Mouse (Mus musculus): ENCODE measurements around the gene Agpat1. TPM values are rescaled to one million over a fixed set of nuclear protein-coding genes. Genes with fewer than 3 reads are reported as not detected.
A peak's percentile ranks its signal among the peaks of the same experiment; 100 is the strongest.

Agpat1 gene
- polyA plus RNA-seq, 1 experiment from 2014 or later = 56.0 TPM

- Histone ChIP-seq H3K27me3 (ENCODE audit: control insufficient read depth, insufficient read depth, low read depth, low read length) (peaks cover 20% of the 10 kb centered on the region), H3K27ac (ENCODE audit: low read length) (no peak overlapping the region)
- 42% methylated on average over 12 of the region's 12 CpGs for WGBS
Observed at GRCm38 (mm10) chr17:34659181-34659896, 55.3 kb downstream of the Agpat1 start.

GRCm38 (mm10) chr17:34659897-34660214 is 55.8 kb downstream of the Agpat1 start:
- H3K27me3 ChIP-seq (ENCODE audit: control insufficient read depth, insufficient read depth, low read depth, low read length) = peaks cover 20% of the 10 kb centered on the region
- ATAC-seq (ENCODE audit: low read depth) = no peak
- no peaks in the 10 kb centered on the region for H3K9me3 ChIP-seq (ENCODE audit: control insufficient read depth, low read length)
- no peak overlapping the region for H3K4me2 ChIP-seq (ENCODE audit: low read depth, low read length)
- peaks cover 27% of the 10 kb centered on the region for H3K4me1 ChIP-seq (replicated peaks; ENCODE audit: control insufficient read depth, insufficient read depth, low read length)
- H3K4me3 ChIP-seq (ENCODE audit: low read length) = no peak overlapping the region
- H3K27ac ChIP-seq (ENCODE audit: low read length) = no peak overlapping the region
- no peaks in the 10 kb centered on the region for H3K36me3 ChIP-seq (ENCODE audit: control insufficient read depth, insufficient read depth, low read length)
- H3K9ac ChIP-seq (ENCODE audit: low read length) = no peak overlapping the region
- 53% methylated on average over 3 of the region's 3 CpGs for WGBS

More at GRCm38 (mm10) chr17:34659181-34659896, 55.3 kb downstream of the Agpat1 start:
- Histone ChIP-seq H3K9ac (ENCODE audit: low read length) (no peak overlapping the region), H3K4me1 (replicated peaks; ENCODE audit: control insufficient read depth, insufficient read depth, low read length) (peaks cover 30% of the 10 kb centered on the region), H3K4me2 (ENCODE audit: low read depth, low read length) (no peak overlapping the region), H3K36me3 (ENCODE audit: control insufficient read depth, insufficient read depth, low read length) (no peaks in the 10 kb centered on the region), H3K4me3 (ENCODE audit: low read length) (no peak overlapping the region), H3K9me3 (ENCODE audit: control insufficient read depth, low read length) (no peaks in the 10 kb centered on the region)
- no peak for ATAC-seq (ENCODE audit: low read depth)

GRCm38 (mm10) chr17:34660259-34660820 is 56.3 kb downstream of the Agpat1 start:
- Histone ChIP-seq H3K27ac (ENCODE audit: low read length) (no peak overlapping the region), H3K36me3 (ENCODE audit: control insufficient read depth, insufficient read depth, low read length) (no peaks in the 10 kb centered on the region), H3K4me2 (ENCODE audit: low read depth, low read length) (no peak overlapping the region; the same call in 1 of the 2 replicates), H3K9me3 (ENCODE audit: control insufficient read depth, low read length) (no peaks in the 10 kb centered on the region), H3K27me3 (ENCODE audit: control insufficient read depth, insufficient read depth, low read depth, low read length) (peaks cover 20% of the 10 kb centered on the region), H3K4me3 (ENCODE audit: low read length) (no peak overlapping the region), H3K4me1 (replicated peaks; ENCODE audit: control insufficient read depth, insufficient read depth, low read length) (peaks cover 22% of the 10 kb centered on the region), H3K9ac (ENCODE audit: low read length) (no peak overlapping the region)
- WGBS = 28% methylated on average over 10 of the region's 11 CpGs
- ATAC-seq (ENCODE audit: low read depth) = no peak

- peak; percentile 59 for ATAC-seq (ENCODE audit: low read depth)
- peak overlapping the region; percentile 46 for H3K4me2 ChIP-seq (ENCODE audit: low read depth, low read length)
- H3K4me1 ChIP-seq (replicated peaks; ENCODE audit: control insufficient read depth, insufficient read depth, low read length) = peaks cover 14% of the 10 kb centered on the region
- peak overlapping the region; percentile 28 for H3K4me3 ChIP-seq (ENCODE audit: low read length)
- peak overlapping the region; percentile 27; the same call in 1 of the 2 replicates for H3K9ac ChIP-seq (ENCODE audit: low read length)
- WGBS = 2% methylated on average over 19 of the region's 19 CpGs
- H3K27ac ChIP-seq (ENCODE audit: low read length) = no peak overlapping the region; the same call in 1 of the 2 replicates
- no peaks in the 10 kb centered on the region for H3K36me3 ChIP-seq (ENCODE audit: control insufficient read depth, insufficient read depth, low read length)
- H3K9me3 ChIP-seq (ENCODE audit: control insufficient read depth, low read length) = no peaks in the 10 kb centered on the region
- H3K27me3 ChIP-seq (ENCODE audit: control insufficient read depth, insufficient read depth, low read depth, low read length) = peaks cover 20% of the 10 kb centered on the region
Observed at GRCm38 (mm10) chr17:34661121-34661591, 57.1 kb downstream of the Agpat1 start.

GRCm38 (mm10) chr17:34662468-34662867 is 58.4 kb downstream of the Agpat1 start:
- ATAC-seq (ENCODE audit: low read depth) = no peak
- no peak overlapping the region for H3K4me2 ChIP-seq (ENCODE audit: low read depth, low read length)
- H3K36me3 ChIP-seq (ENCODE audit: control insufficient read depth, insufficient read depth, low read length) = no peaks in the 10 kb centered on the region
- no peaks in the 10 kb centered on the region for H3K9me3 ChIP-seq (ENCODE audit: control insufficient read depth, low read length)
- no peak overlapping the region for H3K4me3 ChIP-seq (ENCODE audit: low read length)
- H3K27ac ChIP-seq (ENCODE audit: low read length) = no peak overlapping the region
- H3K27me3 ChIP-seq (ENCODE audit: control insufficient read depth, insufficient read depth, low read depth, low read length) = peaks cover 20% of the 10 kb centered on the region
- H3K4me1 ChIP-seq (replicated peaks; ENCODE audit: control insufficient read depth, insufficient read depth, low read length) = peaks cover 13% of the 10 kb centered on the region
- WGBS = 82% methylated on average over 1 of the region's 1 CpGs
- no peak overlapping the region for H3K9ac ChIP-seq (ENCODE audit: low read length)

GRCm38 (mm10) chr17:34662978-34663377 is 58.9 kb downstream of the Agpat1 start:
- Histone ChIP-seq H3K36me3 (ENCODE audit: control insufficient read depth, insufficient read depth, low read length) (no peaks in the 10 kb centered on the region), H3K27ac (ENCODE audit: low read length) (no peak overlapping the region), H3K4me1 (replicated peaks; ENCODE audit: control insufficient read depth, insufficient read depth, low read length) (peaks cover 13% of the 10 kb centered on the region), H3K27me3 (ENCODE audit: control insufficient read depth, insufficient read depth, low read depth, low read length) (peaks cover 20% of the 10 kb centered on the region), H3K9me3 (ENCODE audit: control insufficient read depth, low read length) (no peaks in the 10 kb centered on the region), H3K4me3 (ENCODE audit: low read length) (no peak overlapping the region), H3K9ac (ENCODE audit: low read length) (no peak overlapping the region), H3K4me2 (ENCODE audit: low read depth, low read length) (no peak overlapping the region)
- 77% methylated on average over 8 of the region's 8 CpGs for WGBS
- ATAC-seq (ENCODE audit: low read depth) = no peak

Other genes starting within 250 kb of the Agpat1 start
- 0.09 TPM in 1 of 2 replicates, not detected in the other for gene Btnl2, start 249.4 kb upstream of the Agpat1 start, polyA plus RNA-seq (2015; fragmentation: Nextera tagmentation; extraction: Ambion mirVana)
- not detected in 2 replicates for gene Btnl1, start 227.1 kb upstream of the Agpat1 start, polyA plus RNA-seq (2015; fragmentation: Nextera tagmentation; extraction: Ambion mirVana)
- 0.44 TPM in 1 of 2 replicates, not detected in the other for gene BC051142, start 205.4 kb upstream of the Agpat1 start, polyA plus RNA-seq (2015; fragmentation: Nextera tagmentation; extraction: Ambion mirVana)
- gene Btnl4, start 126.9 kb upstream of the Agpat1 start, polyA plus RNA-seq (2015; fragmentation: Nextera tagmentation; extraction: Ambion mirVana) = not detected in 2 replicates
- gene Btnl6, start 86.9 kb upstream of the Agpat1 start, polyA plus RNA-seq (2015; fragmentation: Nextera tagmentation; extraction: Ambion mirVana) = not detected in 2 replicates
- 9.2 and 10.2 TPM in 2 replicates for gene Notch4, start 40.0 kb upstream of the Agpat1 start, polyA plus RNA-seq (2015; fragmentation: Nextera tagmentation; extraction: Ambion mirVana)
- 15.4 and 18.3 TPM in 2 replicates for gene Gpsm3, start 14.5 kb upstream of the Agpat1 start, polyA plus RNA-seq (2015; fragmentation: Nextera tagmentation; extraction: Ambion mirVana)
- 8.5 and 11.4 TPM in 2 replicates for gene Pbx2, start 13.0 kb upstream of the Agpat1 start, polyA plus RNA-seq (2015; fragmentation: Nextera tagmentation; extraction: Ambion mirVana)
- gene Ager, start 6.4 kb upstream of the Agpat1 start, polyA plus RNA-seq (2015; fragmentation: Nextera tagmentation; extraction: Ambion mirVana) = 379 and 478 TPM in 2 replicates
- gene Rnf5, start 572 bp upstream of the Agpat1 start, polyA plus RNA-seq (2015; fragmentation: Nextera tagmentation; extraction: Ambion mirVana) = 128 and 129 TPM in 2 replicates
- 3.8 and 4.7 TPM in 2 replicates for gene Egfl8, start 11.7 kb downstream of the Agpat1 start, polyA plus RNA-seq (2015; fragmentation: Nextera tagmentation; extraction: Ambion mirVana)
- gene Ppt2, start 24.2 kb downstream of the Agpat1 start, polyA plus RNA-seq (2015; fragmentation: Nextera tagmentation; extraction: Ambion mirVana) = 21.0 and 23.9 TPM in 2 replicates
- gene Prrt1, start 25.3 kb downstream of the Agpat1 start, polyA plus RNA-seq (2015; fragmentation: Nextera tagmentation; extraction: Ambion mirVana) = 0.13 and 0.53 TPM in 2 replicates
- gene Fkbpl, start 40.5 kb downstream of the Agpat1 start, polyA plus RNA-seq (2015; fragmentation: Nextera tagmentation; extraction: Ambion mirVana) = 15.2 and 17.5 TPM in 2 replicates
- 77.5 and 80.0 TPM in 2 replicates for gene Atf6b, start 42.9 kb downstream of the Agpat1 start, polyA plus RNA-seq (2015; fragmentation: Nextera tagmentation; extraction: Ambion mirVana)
- gene Tnxb, start 66.3 kb downstream of the Agpat1 start, polyA plus RNA-seq (2015; fragmentation: Nextera tagmentation; extraction: Ambion mirVana) = 0.62 and 1.1 TPM in 2 replicates
- 0.14 and 0.70 TPM in 2 replicates for gene C4b, start 139.6 kb downstream of the Agpat1 start, polyA plus RNA-seq (2015; fragmentation: Nextera tagmentation; extraction: Ambion mirVana)
- gene Cyp21a1, start 200.3 kb downstream of the Agpat1 start, polyA plus RNA-seq (2015; fragmentation: Nextera tagmentation; extraction: Ambion mirVana) = not detected in 2 replicates
- gene Stk19, start 232.7 kb downstream of the Agpat1 start, polyA plus RNA-seq (2015; fragmentation: Nextera tagmentation; extraction: Ambion mirVana) = 30.7 and 31.2 TPM in 2 replicates
- gene Dxo, start 232.8 kb downstream of the Agpat1 start, polyA plus RNA-seq (2015; fragmentation: Nextera tagmentation; extraction: Ambion mirVana) = 61.4 and 65.0 TPM in 2 replicates
- gene Skiv2l, start 245.9 kb downstream of the Agpat1 start, polyA plus RNA-seq (2015; fragmentation: Nextera tagmentation; extraction: Ambion mirVana) = 47.8 and 49.9 TPM in 2 replicates
- gene Nelfe, start 246.1 kb downstream of the Agpat1 start, polyA plus RNA-seq (2015; fragmentation: Nextera tagmentation; extraction: Ambion mirVana) = 94.4 and 96.0 TPM in 2 replicates

All from lung, embryonic 16.5 days (tissue).